Mouse (Mus musculus) right cerebral cortex, adult 2 months (tissue): Measurements from ENCODE around the gene Stat3.

Experiments used
- DNase-seq, 2 experiments: peaks; one replicate each; pipeline ENCODE4 v3.0.0; 2021 to 2022; ENCODE audit warnings: low spot score in 2 of 2

Stat3 gene

GRCm38 (mm10) chr11:100855178-100855577 lies 84.2 kb downstream of the Stat3 start:
- no peak for DNase-seq

GRCm38 (mm10) chr11:100854268-100854667 lies 85.1 kb downstream of the Stat3 start:
- no peak for DNase-seq

GRCm38 (mm10) chr11:100853018-100853417 lies 86.3 kb downstream of the Stat3 start:
- no peak for DNase-seq

- DNase-seq, result no peak
These were observed 87.3 kb downstream of the Stat3 start for GRCm38 (mm10) chr11:100852088-100852487.

- DNase-seq, result peak; percentile 31 to 47
These were observed 88.4 kb downstream of the Stat3 start for GRCm38 (mm10) chr11:100850778-100851528.

- DNase-seq, result peak; percentile 36 to 49
These were observed 89.1 kb downstream of the Stat3 start, which contains the start of gene Stat5b for GRCm38 (mm10) chr11:100850038-100850777. Gene Stat5b (minus strand): TSS chr11:100850724.

GRCm38 (mm10) chr11:100849456-100850037 lies 89.8 kb downstream of the Stat3 start:
- no peak for DNase-seq

GRCm38 (mm10) chr11:100848789-100849379 lies 90.5 kb downstream of the Stat3 start:
- no peak for DNase-seq

GRCm38 (mm10) chr11:100848080-100848479 lies 91.3 kb downstream of the Stat3 start:
- no peak for DNase-seq

- DNase-seq, result no peak
These were observed 91.8 kb downstream of the Stat3 start for GRCm38 (mm10) chr11:100847572-100847971.

GRCm38 (mm10) chr11:100845793-100846192 lies 93.5 kb downstream of the Stat3 start:
- DNase-seq, result no peak

GRCm38 (mm10) chr11:100844121-100844520 lies 95.2 kb downstream of the Stat3 start:
- DNase-seq, result no peak

GRCm38 (mm10) chr11:100843070-100843669 lies 96.2 kb downstream of the Stat3 start:
- no peak for DNase-seq

GRCm38 (mm10) chr11:100842025-100842424 lies 97.3 kb downstream of the Stat3 start:
- no peak for DNase-seq

- DNase-seq, result no peak
These were observed 98.5 kb downstream of the Stat3 start for GRCm38 (mm10) chr11:100840866-100841265.

GRCm38 (mm10) chr11:100839523-100839922 lies 99.8 kb downstream of the Stat3 start:
- no peak for DNase-seq

- no peak for DNase-seq
These were observed 100.4 kb downstream of the Stat3 start for GRCm38 (mm10) chr11:100838894-100839293.

GRCm38 (mm10) chr11:100836923-100837702 lies 102.2 kb downstream of the Stat3 start:
- DNase-seq, result no peak
